ENCODE assay signal across 27 mouse cellular contexts in genomic region chr1:119415151-119415550, GRCm38 (mm10). TPM values are rescaled to one million over a fixed set of nuclear protein-coding genes. Genes with fewer than 3 reads are reported as not detected.
"Had no signal": no experiment of that assay in that cellular context is flagged by ENCODE, and none has a peak within 500 bp of the region (broad histone marks: within the 10 kb centered on the region; RNA-seq: fewer than 3 reads in every experiment).

No protein-coding gene starts in this region.

- H3K9me3 ChIP-seq: heart, embryonic 10.5 days; heart, embryonic 12.5 days; hindbrain, embryonic 10.5 days; hindbrain, embryonic 12.5 days; intestine, embryonic 15.5 days; limb, embryonic 10.5 days; limb, embryonic 12.5 days; liver, embryonic 13.5 days; liver, embryonic 15.5 days had no signal

- H3K9ac ChIP-seq: heart, embryonic 12.5 days; hindbrain, embryonic 12.5 days; hindbrain, embryonic 14.5 days; intestine, embryonic 15.5 days; limb, embryonic 12.5 days; liver, embryonic 13.5 days; liver, embryonic 15.5 days; liver, postnatal 0 days had no signal

- DNase-seq: gastrocnemius, postnatal 14 days; heart, adult 18-20 months; heart, postnatal 10 days; heart, postnatal 4 days; kidney, adult 18-20 months; kidney, adult 8-10 months; kidney, postnatal 10 days; kidney, postnatal 4 days; liver; liver, embryonic 13.5 days; liver, postnatal 0 days had no signal

- H3K27ac ChIP-seq: heart, embryonic 10.5 days; hindbrain, embryonic 10.5 days; hindbrain, embryonic 12.5 days; hindbrain, embryonic 14.5 days; intestine, embryonic 15.5 days; layer of hippocampus, adult 2 months; left cerebral cortex, adult 2 months; limb, embryonic 10.5 days; limb, embryonic 12.5 days; liver, embryonic 13.5 days; liver, embryonic 15.5 days had no signal

- H3K4me1 ChIP-seq: intestine, embryonic 15.5 days; liver, embryonic 13.5 days; liver, embryonic 15.5 days had no signal

- H3K36me3 ChIP-seq: heart, embryonic 10.5 days; heart, embryonic 12.5 days; hindbrain, embryonic 10.5 days; hindbrain, embryonic 12.5 days; intestine, embryonic 15.5 days; limb, embryonic 10.5 days; limb, embryonic 12.5 days; liver, embryonic 13.5 days; liver, embryonic 15.5 days had no signal

- H3K4me2 ChIP-seq: heart, embryonic 12.5 days; hindbrain, embryonic 12.5 days; hindbrain, embryonic 14.5 days; intestine, embryonic 15.5 days; limb, embryonic 12.5 days; liver, embryonic 11.5 days; liver, embryonic 13.5 days; liver, embryonic 15.5 days had no signal

- ATAC-seq: hindbrain, embryonic 16.5 days; inflammation-experienced regulatory T-cells, adult 6 months; intestine, embryonic 15.5 days; intestine, postnatal 0 days; liver, postnatal 0 days had no signal

- H3K4me3 ChIP-seq: heart, embryonic 10.5 days; heart, embryonic 12.5 days; hindbrain, embryonic 10.5 days; hindbrain, embryonic 12.5 days; intestine, embryonic 15.5 days; layer of hippocampus, adult 2 months; left cerebral cortex, adult 2 months; limb, embryonic 10.5 days; limb, embryonic 12.5 days; liver, embryonic 13.5 days; liver, embryonic 15.5 days had no signal

RNA-seq across cellular contexts. Expression of gene Inhbb, which starts 6.9 kb away (rescaled TPM):
- total RNA-seq: granulocyte monocyte progenitor cell, adult 5-6 weeks had no signal
- polyA plus RNA-seq: inflammation-experienced regulatory T-cells, adult 6 months had no signal
